19 mouse cellular contexts compared by ENCODE assay signal in genomic region chr11:105375821-105376235, GRCm38 (mm10).
DNase-seq lines count a peak whose midpoint lies in the region; ATAC-seq lines count a peak whose summit lies in the region.
"Had no signal": no experiment of that assay in that cellular context is flagged by ENCODE, and none has a peak within 500 bp of the region (broad histone marks: within the 10 kb centered on the region; RNA-seq: fewer than 3 reads in every experiment).

No protein-coding gene starts in this region.

- WGBS in lung, embryonic 15.5 days = 70% methylated on average over 1 of the region's 1 CpGs
- WGBS in midbrain, embryonic 14.5 days = 90% methylated on average over 1 of the region's 1 CpGs

- no peak overlapping the region for H3K4me3 ChIP-seq in lung, embryonic 15.5 days
- no peak overlapping the region for H3K4me3 ChIP-seq in midbrain, embryonic 14.5 days (replicated peaks; ENCODE audit: low read depth, low read length)
- H3K4me3 ChIP-seq: embryonic facial prominence, embryonic 15.5 days; heart, adult 2 months; limb, embryonic 15.5 days; midbrain, embryonic 13.5 days; myocyte had no signal

- no peak overlapping the region for H3K9ac ChIP-seq in lung, embryonic 15.5 days
- no peak overlapping the region for H3K9ac ChIP-seq in midbrain, embryonic 14.5 days (replicated peaks; ENCODE audit: low read length)
- H3K9ac ChIP-seq: embryonic facial prominence, embryonic 15.5 days; limb, embryonic 15.5 days had no signal

- H3K36me3 ChIP-seq in lung, embryonic 15.5 days = no peaks in the 10 kb centered on the region
- no peaks in the 10 kb centered on the region for H3K36me3 ChIP-seq in midbrain, embryonic 14.5 days (ENCODE audit: control insufficient read depth, insufficient read depth, low read length)
- H3K36me3 ChIP-seq: embryonic facial prominence, embryonic 15.5 days; limb, embryonic 15.5 days; midbrain, embryonic 13.5 days had no signal

- H3K9me3 ChIP-seq in lung, embryonic 15.5 days = no peaks in the 10 kb centered on the region
- H3K9me3 ChIP-seq in midbrain, embryonic 14.5 days (ENCODE audit: control insufficient read depth, low read length) = no peaks in the 10 kb centered on the region
- H3K9me3 ChIP-seq: embryonic facial prominence, embryonic 15.5 days; limb, embryonic 15.5 days; midbrain, embryonic 13.5 days had no signal

- H3K27ac ChIP-seq in lung, embryonic 15.5 days = 0 out of 2 replicates have a peak overlapping the region, but pooled peaks have one; percentile 13
- H3K27ac ChIP-seq in midbrain, embryonic 14.5 days (replicated peaks; ENCODE audit: low read depth, low read length) = no peak overlapping the region
- H3K27ac ChIP-seq: embryonic facial prominence, embryonic 15.5 days; heart, adult 2 months; limb, embryonic 15.5 days; midbrain, embryonic 13.5 days had no signal

- 0 out of 2 replicates have a peak, but pooled peaks have one; percentile 41 for ATAC-seq in lung, embryonic 15.5 days (ENCODE audit: borderline replicate concordance, extremely low read depth, low FRiP score, low TSS enrichment)
- ATAC-seq in midbrain, embryonic 14.5 days (ENCODE audit: low FRiP score, low TSS enrichment) = no peak
- ATAC-seq: inflammation-experienced regulatory T-cells, adult 6 months; midbrain, embryonic 13.5 days had no signal

- no peak overlapping the region for H3K4me2 ChIP-seq in lung, embryonic 15.5 days
- H3K4me2 ChIP-seq in midbrain, embryonic 14.5 days (ENCODE audit: low read length) = no peak overlapping the region
- H3K4me2 ChIP-seq: embryonic facial prominence, embryonic 15.5 days; limb, embryonic 15.5 days; midbrain, embryonic 13.5 days had no signal

- H3K4me1 ChIP-seq in lung, embryonic 15.5 days = peaks cover 20% of the 10 kb centered on the region
- no peaks in the 10 kb centered on the region for H3K4me1 ChIP-seq in midbrain, embryonic 14.5 days (ENCODE audit: control insufficient read depth, insufficient read depth, low read length)
- H3K4me1 ChIP-seq: embryonic facial prominence, embryonic 15.5 days; midbrain, embryonic 13.5 days had no signal

- no peaks in the 10 kb centered on the region for H3K27me3 ChIP-seq in lung, embryonic 15.5 days
- no peaks in the 10 kb centered on the region for H3K27me3 ChIP-seq in midbrain, embryonic 14.5 days (ENCODE audit: control insufficient read depth, insufficient read depth, low read length)
- H3K27me3 ChIP-seq: embryonic facial prominence, embryonic 15.5 days; limb, embryonic 15.5 days; midbrain, embryonic 13.5 days had no signal

- peak; percentile 47 for DNase-seq in kidney, adult 18-20 months
- DNase-seq in kidney, postnatal 4 days = no peak
- DNase-seq in lung, postnatal 25 days (ENCODE audit: low spot score) = no peak
- DNase-seq in cerebellum, postnatal 14 days = peak; percentile 64 to 73
- DNase-seq in MN1 (ENCODE audit: low spot score) = no peak
- no peak for DNase-seq in midbrain, embryonic 14.5 days
- DNase-seq: adrenal gland, postnatal 25 days; embryo, embryonic 11 days; gastrocnemius, postnatal 14 days; heart, adult 2 months; retina, postnatal 1 day; right cerebral cortex, postnatal 4 days; thymus, adult 18-20 months had no signal

Comparison
In these comparisons a context has a peak if more than half of its experiments do, and no peak if none do; other contexts are left out.
1. DNase-seq: peak in kidney, adult 18-20 months (single experiment) and cerebellum, postnatal 14 days (2 of 2); none in kidney, postnatal 4 days (0 of 2), lung, postnatal 25 days (single experiment), MN1 (single experiment) and midbrain, embryonic 14.5 days (single experiment).